Mouse (Mus musculus) ES-CJ7 (cell line): ENCODE data around the gene Rsph9.

Source experiments
- DNase-seq: peaks from one replicate; pipeline ENCODE4 v3.0.0; 2011; ENCODE audit warnings: low read depth, low spot score

Gene Rsph9

DNA sequence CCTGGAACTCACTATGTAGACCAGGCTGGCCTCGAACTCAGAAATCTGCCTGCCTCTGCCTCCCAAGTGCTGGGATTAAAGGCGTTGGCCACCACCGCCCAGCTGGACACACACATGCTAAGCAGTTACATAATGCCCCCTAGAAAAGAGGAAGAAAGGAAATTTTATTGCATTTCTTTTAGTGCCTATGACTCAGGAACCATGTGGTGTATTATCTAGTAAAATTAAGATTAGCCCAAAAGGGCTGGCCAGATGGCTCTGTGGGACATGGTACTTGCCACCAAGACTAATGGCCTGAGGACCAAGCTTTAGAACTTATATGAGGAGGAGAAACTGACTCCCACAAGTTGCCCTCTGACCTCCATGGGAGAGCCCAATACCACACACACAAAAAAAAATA lies 4.1 kb downstream of the Rsph9 start:
- no peak for DNase-seq

DNA sequence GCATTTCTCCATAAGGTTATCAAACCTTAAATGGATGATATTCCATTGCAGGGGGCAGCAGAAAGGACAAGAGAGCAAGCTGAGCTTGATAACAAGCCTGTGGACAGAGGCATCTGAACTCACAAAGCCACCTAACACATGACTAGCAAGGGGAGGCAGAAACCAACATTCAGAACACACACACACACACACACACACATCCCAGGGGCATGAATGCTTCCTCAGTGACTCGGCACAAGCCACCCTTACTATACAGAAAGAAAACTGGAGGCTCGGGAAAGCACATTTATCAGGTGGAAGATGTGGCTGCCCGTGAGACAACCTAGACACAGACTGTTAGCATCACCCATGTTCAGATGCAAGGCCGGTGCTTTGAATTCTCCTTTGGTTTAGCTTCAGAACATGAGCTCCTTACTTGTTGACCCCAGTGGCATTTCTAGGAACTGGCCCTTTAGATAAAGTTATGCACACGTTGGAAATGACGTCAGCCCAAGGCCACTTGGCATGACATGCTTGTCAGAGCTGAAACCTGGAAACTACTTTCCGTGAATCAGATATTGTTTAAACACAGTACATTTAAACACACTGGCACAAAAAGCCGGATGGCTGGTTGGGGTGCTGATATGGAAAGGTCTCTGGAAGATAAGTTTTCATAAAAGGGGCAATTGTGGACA lies 5.3 kb downstream of the Rsph9 start:
- no peak for DNase-seq

DNA sequence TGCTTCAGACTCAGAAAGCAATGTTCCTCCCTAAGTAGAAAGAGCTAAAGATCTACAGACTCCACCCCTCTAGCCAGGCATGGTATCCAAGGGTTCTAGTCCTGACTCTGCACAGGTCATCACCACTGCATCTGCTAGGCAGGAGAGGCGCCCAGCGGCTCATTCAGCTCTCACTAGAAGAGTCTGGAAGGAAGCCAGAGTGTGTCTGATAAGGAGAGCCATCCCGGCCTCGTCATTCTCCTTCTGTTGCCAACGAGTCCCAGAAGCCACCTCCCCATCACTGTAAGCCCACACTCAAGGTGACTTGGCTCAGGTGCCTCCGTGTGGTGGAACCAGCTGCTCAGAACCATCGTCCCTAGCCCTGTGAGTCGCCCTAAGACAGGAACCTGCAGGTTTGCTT lies 11.2 kb downstream of the Rsph9 start:
- no peak for DNase-seq

DNA sequence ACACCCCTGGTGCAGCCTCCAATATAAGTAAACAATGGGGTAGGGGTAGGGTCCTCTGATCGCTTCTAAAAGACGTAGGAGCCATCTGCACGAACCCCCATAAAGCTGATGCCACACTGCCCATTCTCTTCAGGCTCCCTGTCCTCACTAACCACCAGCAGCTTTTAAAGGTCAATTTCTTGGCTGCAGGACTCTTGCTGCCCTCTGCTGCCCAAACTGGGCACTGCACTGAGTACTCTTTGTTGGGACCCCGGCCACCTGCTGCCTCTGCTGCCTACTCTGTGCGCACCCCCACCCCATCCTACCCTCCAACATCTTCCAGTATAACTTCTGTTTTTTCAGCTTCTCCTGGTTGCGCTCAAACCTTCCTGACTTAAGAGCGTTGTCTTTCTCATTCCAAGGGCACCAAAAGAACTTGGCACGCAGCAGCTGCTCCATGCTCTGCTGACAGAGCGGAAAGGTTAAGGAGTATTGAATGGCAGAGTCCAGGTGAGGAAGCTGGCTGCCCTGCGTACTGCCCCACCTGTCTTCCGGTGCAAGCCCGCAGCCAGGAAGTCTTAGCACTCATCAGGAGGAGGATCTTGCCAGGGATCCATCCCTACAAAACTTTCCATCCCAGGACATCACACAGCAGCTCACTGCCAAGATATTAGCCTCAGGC lies 11.8 kb downstream of the Rsph9 start:
- peak; percentile 66 for DNase-seq

DNA sequence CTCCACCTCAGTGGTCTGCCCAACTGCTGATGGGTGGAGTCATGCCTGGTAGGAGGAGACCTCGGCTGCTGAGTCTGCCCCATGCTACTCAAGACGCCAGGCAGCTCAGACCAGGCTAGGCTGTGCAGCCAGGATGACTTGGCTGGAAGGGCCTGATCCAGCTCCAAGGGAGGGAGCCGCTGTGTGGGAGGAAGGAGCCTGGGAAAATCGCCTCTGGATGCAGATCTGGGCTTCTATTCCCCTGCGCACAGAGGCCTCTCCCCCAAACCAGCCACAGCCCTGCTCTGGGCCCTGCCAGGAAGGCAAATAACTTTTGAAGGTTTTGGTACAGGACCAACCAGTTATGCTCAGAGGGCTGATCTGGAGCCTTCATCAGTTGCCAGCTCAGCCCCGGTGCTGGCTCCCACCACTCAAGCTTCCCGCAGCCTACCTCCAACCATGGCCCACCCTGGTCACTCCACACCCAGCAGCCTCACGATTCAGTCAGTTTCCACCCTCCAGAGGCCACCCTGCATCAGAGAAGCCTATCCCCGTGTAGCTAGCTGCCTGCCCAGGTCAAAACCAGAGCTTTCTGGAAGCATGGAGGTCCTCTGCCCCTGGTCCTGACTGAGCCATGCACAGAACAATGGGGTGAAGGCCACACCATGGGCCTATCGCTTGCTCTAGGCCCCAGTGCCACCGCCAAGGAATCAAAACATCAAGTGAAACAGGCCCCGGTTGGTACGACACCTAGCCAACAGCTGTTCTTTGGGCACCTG lies 14.1 kb downstream of the Rsph9 start:
- DNase-seq, result no peak

DNA sequence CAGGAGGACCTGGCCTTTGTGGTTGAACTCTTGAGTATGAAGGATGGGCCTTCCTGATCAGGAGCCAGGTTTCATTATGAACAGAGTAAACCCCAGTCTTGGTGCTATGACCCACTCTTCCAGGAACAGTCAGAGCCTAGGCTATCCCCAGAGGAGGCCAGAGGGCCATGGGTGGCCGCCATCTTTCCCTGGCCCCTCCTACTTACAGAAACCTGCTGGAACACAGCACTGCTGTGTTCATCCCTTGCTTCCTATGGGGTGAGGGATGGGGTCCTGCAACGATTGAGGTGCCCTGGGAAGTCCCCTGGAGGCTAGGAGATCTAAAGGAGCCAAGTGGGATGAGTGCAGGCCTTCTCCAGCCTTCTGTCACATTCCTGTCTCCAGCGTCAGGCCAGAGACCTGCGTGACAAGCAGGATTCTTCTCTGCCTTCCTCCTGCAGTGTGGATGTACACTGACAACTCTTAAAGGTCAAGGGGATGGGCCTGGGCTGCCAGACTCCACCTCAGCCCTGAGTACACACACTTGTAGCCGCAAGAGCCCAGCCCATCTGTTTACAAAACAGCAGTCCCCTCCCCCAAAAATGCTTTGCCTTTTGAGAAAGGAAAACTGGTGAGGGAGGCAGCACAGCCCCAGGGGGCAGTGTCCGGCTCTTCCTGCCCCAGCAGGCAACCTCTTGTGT lies 16.1 kb downstream of the Rsph9 start:
- peak; percentile 53 for DNase-seq

DNA sequence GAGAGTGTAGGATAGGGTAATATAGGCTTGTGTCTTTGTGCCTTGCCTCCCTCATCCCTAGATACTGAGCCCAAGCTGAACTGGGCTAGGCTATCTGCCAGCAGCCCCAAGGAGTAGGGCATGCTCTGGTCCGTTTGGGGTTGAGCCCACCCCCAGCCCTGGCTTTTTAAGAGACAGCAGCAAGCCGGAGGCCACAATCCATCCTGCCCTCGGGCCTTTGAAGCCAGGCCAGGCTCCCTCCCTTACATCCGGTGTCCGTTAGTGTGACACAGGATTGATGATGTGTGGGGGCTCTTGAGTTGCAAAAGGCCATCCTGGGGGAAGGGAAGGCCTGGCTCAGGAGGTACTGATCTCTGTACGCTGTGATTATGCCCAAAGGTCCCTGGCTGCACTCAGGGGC lies 17.4 kb downstream of the Rsph9 start:
- DNase-seq, result no peak

DNA sequence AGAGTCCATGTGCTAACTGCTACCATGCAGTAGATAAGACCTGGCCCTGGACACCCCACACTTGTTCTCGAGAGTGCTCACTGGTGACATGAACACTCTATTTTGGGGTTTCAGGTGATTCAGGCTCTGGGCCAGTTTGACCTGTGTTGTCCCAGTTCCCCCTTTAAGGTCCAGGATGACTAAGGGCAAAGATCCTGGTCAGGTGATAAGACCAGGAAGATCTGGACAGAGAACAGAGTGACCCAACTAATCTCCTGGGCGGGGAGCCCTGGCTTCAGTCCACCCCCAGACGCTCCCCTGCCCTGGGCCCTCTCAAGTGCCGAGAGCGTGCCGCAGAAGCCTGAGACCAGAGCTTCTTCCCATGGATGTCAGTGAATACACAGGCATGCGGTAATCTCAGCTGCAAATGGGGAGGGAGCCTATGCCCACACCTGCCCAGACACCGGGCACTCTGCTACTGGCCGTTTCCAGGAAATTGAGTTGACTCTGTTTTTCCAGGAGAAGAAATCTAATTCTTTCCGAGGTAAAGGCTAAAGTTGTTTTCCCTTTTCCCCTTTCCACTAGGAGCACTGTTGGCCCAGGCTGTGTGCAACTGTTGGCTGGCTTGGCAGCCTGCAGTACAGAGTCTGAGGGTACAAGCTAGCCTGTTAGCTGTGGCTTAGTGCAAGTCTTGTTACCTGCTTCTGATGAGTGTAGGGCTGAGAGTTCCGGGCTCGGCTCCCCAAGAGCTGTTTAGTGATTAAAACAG lies 19.9 kb downstream of the Rsph9 start:
- DNase-seq, result no peak

DNA sequence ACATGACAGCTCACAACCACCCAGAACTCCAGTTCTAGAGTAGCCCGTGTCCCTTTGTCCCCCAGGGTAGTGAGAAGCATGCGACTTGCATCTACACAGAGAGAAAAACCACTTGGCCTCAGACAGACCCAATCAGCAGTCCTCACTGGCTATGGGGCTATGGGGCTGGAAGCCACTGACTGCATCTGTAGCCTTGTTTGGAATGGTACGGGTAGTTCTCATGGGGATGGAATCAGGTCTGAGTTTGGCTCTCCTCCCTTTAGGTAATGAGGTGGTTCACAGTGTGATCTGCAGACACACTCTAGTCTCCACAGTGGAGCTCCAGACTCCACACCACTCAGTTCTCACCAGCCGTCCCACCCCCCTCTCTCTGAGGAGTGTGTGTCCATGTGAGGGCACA lies 20.7 kb downstream of the Rsph9 start:
- DNase-seq, result no peak

DNA sequence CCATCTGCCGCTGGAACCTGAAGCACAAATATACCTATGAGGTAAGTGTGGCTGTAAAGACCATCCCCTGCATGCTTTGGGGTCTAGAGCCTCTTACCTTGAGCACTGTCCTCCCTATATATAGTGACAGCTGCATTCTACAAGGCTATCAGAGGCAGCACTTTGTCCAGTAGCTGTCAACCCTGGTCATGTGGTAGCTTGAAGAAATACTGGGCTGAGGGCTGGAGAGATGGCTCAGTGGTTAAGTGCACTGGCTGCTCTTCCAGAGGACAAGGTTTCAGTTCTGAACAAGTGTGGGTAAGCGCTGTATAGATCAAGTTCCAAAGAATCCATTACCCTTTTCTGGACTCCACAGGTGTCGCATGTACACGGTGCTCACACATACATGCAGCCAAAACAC lies 21.2 kb downstream of the Rsph9 start:
- no peak for DNase-seq

DNA sequence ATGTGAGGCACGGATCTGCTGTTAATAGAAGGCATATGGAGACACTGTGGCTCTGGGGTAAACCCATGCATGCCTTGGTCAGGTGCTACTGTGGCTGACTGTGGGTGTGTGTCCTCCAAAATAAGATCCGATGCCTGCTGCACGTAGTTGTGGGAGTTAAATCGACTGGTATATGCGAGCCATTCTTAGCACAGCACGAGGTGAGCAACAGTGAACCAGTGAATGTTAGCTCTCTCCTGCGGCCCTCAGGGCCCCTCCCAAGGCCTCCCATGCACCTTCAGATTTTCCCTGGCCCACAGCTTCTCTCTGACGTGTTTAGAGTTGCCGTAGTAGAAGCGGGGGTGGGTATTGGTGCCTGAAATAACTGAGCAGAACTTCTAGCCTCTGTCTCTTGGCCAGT lies 24.4 kb downstream of the Rsph9 start:
- DNase-seq, result no peak

DNA sequence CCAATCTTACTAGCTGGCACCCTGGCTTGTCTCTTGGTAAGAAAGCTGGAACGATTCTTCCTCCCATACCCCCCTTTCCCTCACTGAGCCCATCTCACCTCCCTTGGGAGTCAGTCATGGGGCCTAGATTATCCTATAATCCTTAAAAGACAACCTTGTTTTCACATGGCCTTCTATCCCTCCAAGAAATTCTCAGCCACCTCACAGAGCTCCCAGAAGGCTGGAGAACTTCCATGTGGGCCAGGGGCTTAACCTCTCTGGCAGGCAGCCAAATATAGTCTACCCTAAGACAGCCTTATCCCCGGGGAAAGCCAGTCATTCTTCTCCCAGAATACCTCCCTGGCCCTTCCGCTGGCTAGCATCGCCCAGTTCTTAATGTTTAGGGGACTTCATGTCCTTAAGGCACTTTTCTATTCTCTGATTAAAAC lies 25.6 kb downstream of the Rsph9 start:
- no peak for DNase-seq

DNA sequence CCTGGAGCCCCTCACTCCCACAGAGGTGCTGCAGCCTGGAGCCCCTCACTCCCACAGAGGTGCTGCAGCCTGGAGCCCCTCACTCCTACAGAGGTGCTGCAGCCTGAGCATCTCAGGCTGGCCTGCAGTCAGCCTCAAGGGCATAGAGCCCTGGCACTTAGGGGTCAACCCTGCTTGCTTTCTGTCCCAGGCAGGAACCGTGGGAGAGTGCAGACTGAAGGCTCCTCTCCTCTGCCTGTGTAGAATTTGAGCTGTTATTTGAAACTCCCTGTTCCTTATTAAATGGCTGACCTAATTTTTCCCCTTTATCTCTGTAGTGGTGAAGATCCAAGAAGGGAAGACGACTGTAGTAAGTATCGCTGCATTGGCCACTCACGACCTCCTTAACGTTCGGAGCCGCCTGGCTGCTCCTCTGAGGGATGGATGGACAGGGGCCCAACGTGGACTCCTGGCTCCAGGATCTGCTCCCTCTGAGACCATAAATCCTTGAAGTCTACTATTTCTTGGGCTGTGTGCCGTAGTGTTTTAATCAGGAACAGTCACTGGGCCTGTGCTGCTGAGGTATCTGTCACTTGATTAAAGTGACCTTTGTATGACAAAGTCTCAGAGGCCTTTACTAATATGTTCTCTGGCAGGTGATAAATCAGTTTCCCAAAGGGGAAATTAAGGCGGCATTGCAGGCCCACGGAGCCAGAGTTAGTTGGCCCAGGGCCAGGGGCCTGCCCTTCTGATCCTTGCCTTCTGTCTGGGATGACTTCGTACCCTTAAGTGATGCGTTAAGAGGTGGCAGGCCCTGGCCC lies 26.2 kb downstream of the Rsph9 start:
- DNase-seq, result no peak

DNA sequence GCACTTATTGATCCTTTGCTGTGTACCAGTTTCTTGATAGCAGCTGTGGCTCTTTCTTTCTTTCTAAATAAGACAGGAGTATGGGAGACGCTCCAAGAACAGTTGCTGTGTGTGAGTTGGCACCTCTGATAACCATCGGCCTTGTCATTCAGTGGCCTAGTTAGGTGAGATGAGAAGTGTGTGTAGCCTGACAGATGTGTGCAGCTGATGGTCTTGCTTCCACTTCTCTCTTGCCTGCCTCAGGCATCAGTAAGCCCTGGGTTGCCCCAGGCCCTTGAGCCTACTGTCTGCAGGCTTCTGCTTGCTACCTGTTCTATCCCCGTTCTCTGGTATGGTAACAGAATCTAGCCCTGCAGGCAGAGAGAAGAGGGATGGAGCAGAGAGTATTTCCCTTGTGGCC lies 27.1 kb downstream of the Rsph9 start:
- DNase-seq, result no peak

DNA sequence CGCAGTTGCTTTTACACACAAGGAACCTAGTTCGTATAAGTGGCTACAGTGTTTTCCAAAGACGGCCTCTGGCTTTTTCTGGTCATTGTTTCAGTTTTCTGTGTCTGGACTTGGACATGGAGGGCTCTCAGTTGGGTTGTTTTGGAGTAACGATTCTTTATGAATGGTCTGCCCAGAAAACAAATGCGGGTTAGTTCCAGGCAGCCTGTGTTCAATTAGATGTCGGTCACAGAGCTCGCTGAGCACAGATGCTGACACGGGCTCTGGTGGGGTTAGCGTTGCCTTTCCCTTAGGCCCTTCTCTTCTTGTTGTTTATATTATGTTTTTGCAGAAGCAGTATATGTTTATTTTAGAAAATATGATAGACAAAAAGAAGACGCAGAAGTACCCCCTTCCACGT lies 27.9 kb downstream of the Rsph9 start:
- no peak for DNase-seq

DNA sequence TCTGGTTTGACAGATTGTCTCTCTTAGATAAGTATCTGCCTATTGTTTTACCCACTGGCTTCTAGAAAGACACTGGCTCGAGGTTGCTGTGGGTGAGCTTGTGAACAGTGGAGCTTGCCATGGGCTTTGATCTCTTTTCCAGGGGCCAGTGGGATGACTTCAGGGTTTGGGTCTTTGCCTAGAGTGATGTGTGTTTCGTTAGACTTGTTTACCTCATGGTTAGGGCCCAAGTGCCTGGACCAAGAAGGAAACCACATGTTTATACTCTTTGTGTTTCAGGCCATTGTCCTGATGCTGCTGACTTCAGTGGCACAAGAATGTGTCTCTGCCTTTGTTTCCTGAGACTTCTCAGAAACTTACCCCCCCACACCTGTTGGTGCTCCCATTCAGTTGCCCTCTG lies 28.5 kb downstream of the Rsph9 start:
- DNase-seq, result no peak

DNA sequence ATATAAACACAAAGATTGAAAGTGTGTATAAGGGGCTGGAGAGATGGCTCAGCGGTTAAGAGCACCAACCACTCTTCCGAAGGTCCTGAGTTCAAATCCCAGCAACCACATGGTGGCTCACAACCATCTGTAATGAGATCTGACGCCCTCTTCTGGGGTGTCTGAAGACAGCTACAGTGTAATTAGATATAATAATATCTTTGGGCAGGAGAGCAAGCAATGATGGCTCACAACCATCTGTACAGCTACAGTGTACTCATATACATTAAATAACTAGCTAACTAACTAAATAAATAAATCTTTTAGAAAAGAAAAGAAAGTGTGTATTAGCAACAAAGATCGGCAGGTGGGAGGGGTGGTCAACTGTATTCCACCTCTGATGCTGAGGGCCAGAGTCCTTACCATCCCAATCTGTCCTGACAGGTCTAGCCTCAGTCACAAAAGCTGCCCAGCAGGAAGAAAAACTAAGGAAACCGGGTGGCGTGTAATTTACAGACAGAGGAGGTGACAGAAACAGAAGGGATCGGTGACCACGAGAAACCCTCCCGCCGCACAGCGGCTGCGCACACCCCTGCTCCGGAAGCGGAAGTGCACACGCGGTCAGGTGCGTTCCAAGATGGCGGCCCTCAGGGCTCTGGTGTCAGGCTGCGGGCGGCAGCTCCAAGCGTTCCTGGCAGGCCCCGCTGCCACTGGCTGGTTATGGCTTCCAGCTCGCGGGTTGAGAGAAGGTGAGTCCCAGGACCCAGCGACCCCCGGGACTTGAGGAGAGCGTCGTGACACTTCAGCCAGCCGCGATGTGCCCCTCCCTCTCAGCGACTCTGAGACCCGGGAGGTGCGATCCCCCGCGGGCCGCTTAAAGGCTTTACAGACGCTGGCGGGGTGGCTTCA lies 33.4 kb downstream of the Rsph9 start, which contains the start of gene Mrps18a:
Gene Mrps18a (plus strand): TSS at position 585 of the 888 bp plus-strand sequence.
- peak; percentile 85 for DNase-seq

DNA sequence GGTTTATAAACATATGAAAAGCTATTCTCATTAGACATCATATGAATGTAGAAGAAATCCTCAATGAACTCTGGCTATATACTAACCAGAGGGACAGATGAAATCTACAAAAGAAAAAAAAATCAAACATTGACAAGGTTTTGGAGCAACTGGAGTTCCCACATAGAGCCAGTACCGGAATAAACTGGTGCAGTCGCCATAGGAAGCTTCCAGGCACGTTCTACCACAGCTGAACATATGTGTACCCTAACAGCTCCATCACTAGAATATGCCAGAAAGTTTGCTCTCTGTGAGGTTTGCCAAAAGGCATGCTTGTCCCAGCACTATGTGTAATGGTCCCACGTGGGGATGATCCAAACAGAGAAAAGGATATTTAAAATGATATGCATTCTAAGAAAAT lies 35.7 kb downstream of the Rsph9 start:
- DNase-seq, result no peak

DNA sequence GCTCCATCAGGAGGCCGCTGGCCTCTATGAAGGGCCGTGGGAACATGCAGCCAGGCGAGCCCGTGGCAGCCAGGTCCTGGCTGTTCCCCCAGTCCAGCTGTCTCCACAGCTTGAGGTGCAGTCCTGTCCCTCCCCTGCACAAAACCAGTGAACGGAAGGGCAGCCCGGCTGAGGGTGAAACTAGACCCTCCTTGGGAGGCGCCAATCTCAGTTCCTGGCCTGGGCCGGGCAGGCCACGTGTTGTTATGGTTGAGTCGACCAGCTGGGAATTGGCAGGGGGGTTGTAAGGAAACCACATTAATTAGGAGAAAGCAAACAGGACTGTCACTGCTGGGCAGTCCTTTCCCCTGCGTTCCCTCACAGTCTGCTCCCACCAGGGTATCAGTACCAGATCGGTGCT lies 39.5 kb downstream of the Rsph9 start:
- no peak for DNase-seq
